Mouse (Mus musculus) ES-E14 (cell line): ENCODE results near the gene Trim60. TPM values are rescaled to one million over a fixed set of nuclear protein-coding genes. Genes with fewer than 3 reads are reported as not detected.
A peak's percentile ranks its signal among the peaks of the same experiment; 100 is the strongest.
"Not testable (repeated sequence)": the region's sequence is repeated elsewhere in the genome, so short reads cannot be mapped to it uniquely, and the experiment has no call there.

Experiments
- DNase-seq: peaks from one replicate; pipeline ENCODE4 v3.0.0-alpha.2; 2013; ENCODE audit warnings: low read depth, low spot score
- H3K27ac ChIP-seq: 2 replicates; pipeline ENCODE4 v1.5.1; 2012; ENCODE audit warnings: low read depth, mild to moderate bottlenecking, low read length, moderate library complexity, mixed read lengths; ENCODE audit not compliant: poor library complexity, insufficient read depth, severe bottlenecking
- H3K36me3 ChIP-seq: 2 replicates; pipeline ENCODE4 v1.6.1; 2012; ENCODE audit warnings: mild to moderate bottlenecking, low read length, moderate library complexity, mixed read lengths; ENCODE audit not compliant: control insufficient read depth, poor library complexity, insufficient read depth, severe bottlenecking
- H3K4me1 ChIP-seq, 2 experiments: fragments of 150-350 bp in 1 of 2; sonication (generic) in 1 of 2; 2 replicates each; pipeline ENCODE4 v1.6.1; 2012; ENCODE audit warnings: low read length in 2 of 2, mild to moderate bottlenecking in 1 of 2, mixed read lengths in 1 of 2; ENCODE audit not compliant: control insufficient read depth in 2 of 2, insufficient read depth in 2 of 2, poor library complexity in 1 of 2
- H3K4me3 ChIP-seq, 2 experiments: fragments of 150-350 bp in 1 of 2; sonication (generic) in 1 of 2; 2 replicates each; pipeline ENCODE4 v1.5.1; 2012; ENCODE audit warnings: low read length in 2 of 2, low read depth in 1 of 2, mild to moderate bottlenecking in 1 of 2, mixed read lengths in 1 of 2; ENCODE audit not compliant: insufficient read depth in 1 of 2, poor library complexity in 1 of 2, severe bottlenecking in 1 of 2
- H3K9ac ChIP-seq: 2 replicates; pipeline ENCODE4 v1.6.1; 2012; ENCODE audit warnings: low read depth, mild to moderate bottlenecking, low read length, mixed read lengths; ENCODE audit not compliant: poor library complexity, insufficient read depth, severe bottlenecking
- H3K9me3 ChIP-seq: fragments of 150-350 bp; sonication (generic); 2 replicates; pipeline ENCODE4 v1.6.1; 2012; ENCODE audit warnings: low read depth, mild to moderate bottlenecking, low read length; ENCODE audit not compliant: control insufficient read depth, insufficient read depth
- CHD2 ChIP-seq: IDR thresholded peaks from 2 replicates; pipeline ENCODE4 v1.6.1; 2014; ENCODE audit warnings: mild to moderate bottlenecking, low read depth, low read length, inconsistent platforms
- HCFC1 ChIP-seq: IDR thresholded peaks from 2 replicates; pipeline ENCODE4 v1.6.1; 2012; ENCODE audit warnings: low read length, inconsistent platforms, borderline replicate concordance; ENCODE audit not compliant: insufficient read depth
- MAFK ChIP-seq: IDR thresholded peaks from 2 replicates; pipeline ENCODE4 v1.6.1; 2014; ENCODE audit warnings: mild to moderate bottlenecking, low read depth, low read length, inconsistent platforms; ENCODE audit not compliant: insufficient read depth
- ZC3H11A ChIP-seq: IDR thresholded peaks from 2 replicates; pipeline ENCODE4 v1.6.1; 2012; ENCODE audit warnings: low read depth, mild to moderate bottlenecking, inconsistent platforms, low read length, borderline replicate concordance
- ZNF384 ChIP-seq: IDR thresholded peaks from 2 replicates; pipeline ENCODE4 v1.6.1; 2012; ENCODE audit warnings: low read depth, low read length, inconsistent platforms
- in situ Hi-C, 2 experiments: fragments of 600-800 bp; cut with MboI; formaldehyde crosslinking; loops; one replicate each; pipeline ENCODE4 v1.15.1; 2025; ENCODE audit warnings: low sequenced_read_pairs in 2 of 2, inconsistent platforms in 1 of 2; ENCODE audit not compliant: unreplicated experiment in 2 of 2
- total RNA-seq: library from RNA; depleted of rRNA; stranded (reverse); fragments of 300-350 nt; gene quantifications from 2 replicates; pipeline ENCODE4 v1.2.3, GENCODE M21; 2012

The Trim60 gene
- total RNA-seq, 1 experiment: not detected

GRCm38 (mm10) chr8:65028959-65029686 is 10.7 kb upstream of the Trim60 start:
- no peak overlapping the region for H3K27ac ChIP-seq
- H3K36me3 ChIP-seq: peaks cover 3% of the 10 kb centered on the region; the same call in 1 of the 2 replicates
- in situ Hi-C loops: loop anchor here in 1 of 2 experiments (10.0 kb wide), 1 partner anchor 56 kb away; no protein-coding TSS in a partner anchor
- TF ChIP-seq CHD2 (no peak), ZC3H11A (peak; percentile 72)
- 0 out of 4 replicates have a peak overlapping the region, but pooled peaks of 1 of the 2 experiments have one; percentile 11 for H3K4me3 ChIP-seq
- DNase-seq: no peak
- peaks cover 6 to 8% of the 10 kb centered on the region in 2 experiments; a peak in 3 of 4 replicates for H3K4me1 ChIP-seq
- H3K9ac ChIP-seq: no peak overlapping the region
- no peaks in the 10 kb centered on the region for H3K9me3 ChIP-seq

GRCm38 (mm10) chr8:65022485-65022884 is 4.1 kb upstream of the Trim60 start:
- DNase-seq: no peak
- no peak overlapping the region for H3K27ac ChIP-seq
- H3K9me3 ChIP-seq: no peaks in the 10 kb centered on the region
- no peaks in the 10 kb centered on the region for H3K4me1 ChIP-seq
- no peaks in the 10 kb centered on the region for H3K36me3 ChIP-seq
- TF ChIP-seq ZC3H11A (peak; percentile 99), MAFK (no peak)
- H3K9ac ChIP-seq: no peak overlapping the region
- in situ Hi-C loops: loop anchor here (5.0 to 10.0 kb wide), 2 partner anchors 60 to 62 kb away; no protein-coding TSS in a partner anchor
- H3K4me3 ChIP-seq: no peak overlapping the region

GRCm38 (mm10) chr8:65007616-65008015 is 10.8 kb downstream of the Trim60 start:
- in situ Hi-C loops, H3K9me3 ChIP-seq, H3K36me3 ChIP-seq, H3K4me1 ChIP-seq, DNase-seq, H3K27ac ChIP-seq, H3K9ac ChIP-seq, H3K4me3 ChIP-seq: not testable (repeated sequence)

GRCm38 (mm10) chr8:64998806-64999365 is 19.5 kb downstream of the Trim60 start:
- no peak for TF ChIP-seq CHD2
- TF ChIP-seq HCFC1: no peak
- TF ChIP-seq ZC3H11A: no peak
- TF ChIP-seq MAFK: no peak
- TF ChIP-seq ZNF384: no peak
- H3K4me3 ChIP-seq: no peak overlapping the region
- in situ Hi-C loops: no loop called here
- no peak overlapping the region for H3K27ac ChIP-seq
- H3K4me1 ChIP-seq: no peaks in the 10 kb centered on the region; a peak in 1 of 4 replicates
- no peak for DNase-seq
- H3K36me3 ChIP-seq: no peaks in the 10 kb centered on the region
- H3K9me3 ChIP-seq: no peaks in the 10 kb centered on the region
- H3K9ac ChIP-seq: no peak overlapping the region

GRCm38 (mm10) chr8:64987731-64988130 is 30.7 kb downstream of the Trim60 start, which contains the start of gene Trim75:
Trim75 (minus strand) TSS chr8:64987831.
- H3K36me3 ChIP-seq: no peaks in the 10 kb centered on the region
- TF ChIP-seq HCFC1 (no peak), CHD2 (no peak), MAFK (no peak), ZNF384 (no peak), ZC3H11A (no peak)
- no peak for DNase-seq
- H3K9me3 ChIP-seq: no peaks in the 10 kb centered on the region
- H3K4me3 ChIP-seq: no peak within 1 kb of the TSS
- in situ Hi-C loops: no loop called here
- no peak within 1 kb of the TSS for H3K27ac ChIP-seq
- H3K9ac ChIP-seq: no peak within 1 kb of the TSS
- peaks cover 0 to 2% of the 10 kb centered on the region in 2 experiments; a peak in 1 of 4 replicates for H3K4me1 ChIP-seq
